Mouse (Mus musculus): ENCODE results near the gene Pafah1b2.

Pafah1b2 gene

DNA sequence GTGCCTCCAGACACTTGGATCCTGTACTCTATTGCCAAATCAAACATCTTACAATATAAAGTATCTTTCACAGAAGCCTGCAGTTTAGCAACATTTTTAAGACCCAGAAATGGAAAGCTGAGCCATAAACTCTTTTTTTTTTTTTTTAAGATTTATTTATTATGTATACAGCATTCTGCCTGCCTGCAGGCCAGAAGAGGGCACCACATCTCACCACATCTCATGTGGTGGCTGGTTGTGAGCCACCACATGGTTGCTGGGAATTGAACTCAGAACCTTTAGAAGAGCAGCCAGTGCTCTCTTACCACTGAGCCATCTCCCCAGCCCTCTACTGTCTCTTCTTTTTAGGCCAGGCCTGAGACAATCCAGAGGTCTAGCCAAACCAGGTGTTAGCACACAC lies 31.2 kb downstream of the Pafah1b2 start:
- DNase-seq (ENCODE audit: low spot score in 2 of 2), result no peak

- no peak for DNase-seq (ENCODE audit: low spot score in 2 of 2)
Observed at GRCm38 (mm10) chr9:45980611-45981010, 31.9 kb downstream of the Pafah1b2 start.

GRCm38 (mm10) chr9:45979778-45980177 lies 32.7 kb downstream of the Pafah1b2 start:
- DNase-seq (ENCODE audit: low spot score in 2 of 2), result no peak

DNA sequence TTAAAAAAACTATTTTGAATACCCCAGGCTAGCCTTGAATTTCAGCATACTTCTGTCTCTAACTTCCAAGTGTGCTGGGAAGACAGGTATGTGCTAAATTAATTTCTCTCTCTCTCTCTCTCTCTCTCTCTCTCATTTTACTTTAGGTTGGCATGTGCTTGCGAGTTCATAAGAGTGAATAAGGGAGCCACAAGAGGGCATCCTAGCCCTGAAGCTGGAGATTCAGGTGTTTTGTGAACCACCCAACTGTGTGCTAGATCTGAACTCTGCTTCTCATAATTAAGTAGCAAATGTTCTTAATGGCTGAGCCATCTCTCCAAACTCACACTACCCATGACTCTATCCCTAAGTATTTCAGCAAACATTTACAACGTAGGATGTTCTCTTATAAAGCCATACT lies 35.6 kb downstream of the Pafah1b2 start:
- no peak for DNase-seq (ENCODE audit: low spot score in 2 of 2)

DNA sequence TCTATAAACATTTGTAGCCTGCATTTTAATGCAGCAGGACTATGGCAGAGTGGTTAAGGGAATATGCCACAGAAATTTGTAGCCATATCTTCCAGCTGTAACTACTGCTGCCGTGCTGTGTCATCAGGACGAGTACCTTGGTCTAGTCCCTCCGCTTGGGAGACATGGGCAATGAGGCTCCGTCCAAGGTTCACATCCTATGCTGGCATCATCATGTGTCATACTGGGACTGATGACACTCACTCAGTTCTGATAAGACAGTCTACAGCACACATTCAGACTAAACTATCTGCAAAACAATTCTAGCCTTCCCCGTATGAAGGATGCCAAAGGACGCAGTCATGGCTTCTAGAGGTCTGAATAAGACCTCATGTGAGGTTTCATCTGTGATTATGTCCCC lies 48.9 kb downstream of the Pafah1b2 start:
- no peak for DNase-seq (ENCODE audit: low spot score in 2 of 2)

DNA sequence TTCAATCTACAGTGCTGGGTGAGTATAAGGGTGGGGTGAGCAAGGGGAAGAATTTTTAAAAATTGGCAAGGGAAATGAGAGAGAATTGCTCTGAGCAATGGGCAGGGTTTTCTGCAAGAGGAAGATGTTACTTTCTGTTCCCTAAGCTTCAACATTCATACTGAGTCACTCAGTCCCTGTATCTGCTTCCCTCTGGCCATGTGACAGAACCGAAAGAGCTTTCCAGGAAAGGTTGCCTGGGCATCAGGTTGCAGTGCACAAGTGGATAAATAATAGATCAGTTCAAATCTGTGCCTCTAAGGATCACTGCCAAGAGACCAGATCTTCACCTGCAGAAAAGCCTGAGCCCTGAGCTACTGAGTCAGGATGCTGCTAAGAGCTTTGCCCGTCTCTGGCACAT lies 50.6 kb downstream of the Pafah1b2 start:
- no peak for DNase-seq (ENCODE audit: low spot score in 2 of 2)

DNA sequence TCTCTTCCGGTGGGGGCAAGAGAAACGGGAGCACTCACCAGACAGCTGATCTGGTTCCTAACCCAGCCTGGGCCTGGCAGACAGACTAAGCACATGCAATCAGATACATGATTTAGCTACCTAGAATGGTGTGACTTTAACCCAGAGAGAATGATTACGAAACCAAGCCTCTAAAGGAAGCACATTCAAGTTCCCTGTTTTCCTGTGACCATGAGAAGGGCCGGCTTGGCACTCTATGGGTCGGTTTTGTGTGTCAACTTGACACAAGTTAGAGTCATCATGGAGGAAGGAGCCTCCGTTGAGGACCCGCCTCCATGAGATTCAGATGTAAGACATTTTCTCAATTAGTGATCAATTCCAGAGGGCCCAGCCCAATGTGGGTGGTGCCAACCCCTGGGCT lies 52.8 kb downstream of the Pafah1b2 start:
- DNase-seq (ENCODE audit: low spot score in 2 of 2), result no peak

- no peak for DNase-seq (ENCODE audit: low spot score in 2 of 2)
Observed at GRCm38 (mm10) chr9:45958851-45959250, 53.6 kb downstream of the Pafah1b2 start.

DNA sequence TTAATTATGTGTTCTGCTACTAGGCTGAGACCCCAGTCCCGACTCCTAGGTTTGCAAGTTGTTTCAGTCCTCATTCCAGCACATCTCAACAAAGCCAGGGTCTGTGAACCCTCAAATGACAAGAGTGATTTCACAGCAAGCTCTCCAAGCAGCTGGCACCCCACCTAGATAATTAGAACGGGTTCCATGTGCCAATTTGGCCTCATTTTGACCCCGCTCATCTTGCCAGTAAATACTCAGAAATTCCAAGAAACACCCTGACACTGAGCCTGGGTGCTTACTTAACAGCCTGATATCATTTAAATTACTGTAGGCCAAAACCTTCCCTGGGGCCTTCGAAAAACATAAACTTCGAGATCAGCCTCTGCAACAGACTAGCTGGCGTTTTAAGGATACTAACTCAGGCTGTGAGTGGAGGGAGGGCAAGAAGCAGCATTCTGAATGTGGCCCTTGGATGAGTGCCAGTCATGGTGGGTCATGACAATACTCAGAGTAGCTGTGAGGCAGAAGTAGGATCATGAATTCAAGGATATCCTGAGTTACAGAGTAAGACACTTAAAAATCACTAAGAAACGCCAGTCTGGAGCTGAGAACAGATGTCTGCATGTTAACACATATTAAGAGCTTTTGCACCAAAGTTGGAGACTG lies 54.3 kb downstream of the Pafah1b2 start:
- DNase-seq (ENCODE audit: low spot score in 2 of 2), result no peak

- DNase-seq (ENCODE audit: low spot score in 2 of 2), result peak; percentile 86 to 91
Observed at GRCm38 (mm10) chr9:45955107-45955963, 57.2 kb downstream of the Pafah1b2 start, which contains the start of gene Sidt2. Gene Sidt2 (minus strand): TSS chr9:45955258.

DNA sequence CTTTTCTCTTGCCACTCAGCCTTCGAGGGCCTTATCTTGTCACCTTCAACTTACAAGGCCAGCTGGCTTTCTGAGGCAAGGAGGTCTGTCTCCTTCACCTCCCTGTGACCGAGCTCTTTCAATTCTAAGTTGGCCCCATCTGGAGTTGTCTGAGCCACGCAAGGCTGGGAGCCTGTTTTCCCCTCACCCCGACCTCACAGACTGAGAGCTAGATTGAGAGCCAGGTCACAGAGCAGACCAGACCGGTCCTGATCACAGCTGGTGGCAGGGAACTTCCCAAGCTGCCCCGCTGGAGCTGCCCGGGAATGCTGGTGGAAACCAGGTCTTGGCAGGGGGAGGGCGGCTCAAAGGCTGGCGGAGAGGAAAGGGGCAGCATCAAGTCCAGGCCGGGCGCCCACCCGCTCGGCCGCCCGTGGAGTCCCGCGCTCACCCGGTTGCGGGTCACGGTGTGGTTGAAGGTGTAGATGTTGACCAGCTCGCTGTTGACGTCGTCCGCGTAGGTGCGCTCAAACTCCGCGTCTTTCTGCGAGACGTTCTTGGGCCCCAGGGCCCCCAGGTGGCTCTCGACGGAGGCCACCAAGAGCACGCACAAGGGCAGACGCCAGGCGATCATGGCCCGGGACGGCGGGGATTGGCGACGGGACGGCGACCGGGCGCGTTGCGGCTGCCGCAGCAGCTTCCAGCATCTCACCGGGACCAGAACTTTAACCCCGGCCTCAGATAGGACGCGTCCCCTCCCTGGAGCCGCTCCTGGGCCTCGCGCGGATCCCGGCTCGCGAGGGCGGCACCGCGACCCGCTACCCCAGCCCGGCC lies 58.0 kb downstream of the Pafah1b2 start:
- peak; percentile 33 to 42 for DNase-seq (ENCODE audit: low spot score in 2 of 2)

DNA sequence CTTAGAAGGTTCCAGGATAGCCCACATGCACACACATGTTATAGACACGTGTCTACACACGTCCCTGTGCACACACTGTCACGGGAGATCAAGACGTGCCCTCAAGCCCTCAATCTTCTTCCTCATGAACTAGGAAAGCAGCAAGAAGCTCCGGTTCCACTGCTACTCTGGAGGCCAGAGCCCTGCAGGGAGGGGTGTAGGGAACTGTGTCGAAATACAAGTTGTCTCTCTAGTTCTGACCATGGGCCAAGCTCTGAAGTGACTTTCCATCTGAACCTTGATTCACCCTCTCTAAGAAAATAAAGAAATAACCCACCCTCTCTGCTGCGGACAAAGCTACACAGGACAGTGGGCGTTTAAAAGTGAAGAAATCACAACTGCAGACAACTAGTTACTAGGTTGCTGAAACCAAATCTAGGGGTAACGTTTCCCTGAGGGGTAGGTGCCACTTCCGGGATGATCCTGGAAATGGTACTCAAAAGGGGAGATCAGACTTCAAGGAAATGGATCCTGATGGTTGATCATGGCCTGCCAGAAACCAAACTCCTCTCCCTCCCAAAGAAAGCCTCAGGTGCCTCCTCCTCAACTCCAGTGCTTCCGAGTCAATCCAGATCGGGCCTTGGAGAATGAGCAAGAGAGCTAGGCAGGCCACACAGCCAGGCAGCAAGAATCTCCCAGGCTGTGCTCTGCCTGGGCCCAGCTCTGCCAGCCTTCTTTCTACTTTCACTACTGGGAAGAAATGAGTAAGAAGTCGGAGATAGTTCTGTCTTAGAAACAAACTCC lies 58.8 kb downstream of the Pafah1b2 start:
- no peak for DNase-seq (ENCODE audit: low spot score in 2 of 2)

- DNase-seq (ENCODE audit: low spot score in 2 of 2), result no peak
Observed at GRCm38 (mm10) chr9:45952890-45953289, 59.6 kb downstream of the Pafah1b2 start.

- no peak for DNase-seq (ENCODE audit: low spot score in 2 of 2)
Observed at GRCm38 (mm10) chr9:45952057-45952456, 60.4 kb downstream of the Pafah1b2 start.

GRCm38 (mm10) chr9:45946872-45947183 lies 65.7 kb downstream of the Pafah1b2 start:
- no peak for DNase-seq (ENCODE audit: low spot score in 2 of 2)

DNA sequence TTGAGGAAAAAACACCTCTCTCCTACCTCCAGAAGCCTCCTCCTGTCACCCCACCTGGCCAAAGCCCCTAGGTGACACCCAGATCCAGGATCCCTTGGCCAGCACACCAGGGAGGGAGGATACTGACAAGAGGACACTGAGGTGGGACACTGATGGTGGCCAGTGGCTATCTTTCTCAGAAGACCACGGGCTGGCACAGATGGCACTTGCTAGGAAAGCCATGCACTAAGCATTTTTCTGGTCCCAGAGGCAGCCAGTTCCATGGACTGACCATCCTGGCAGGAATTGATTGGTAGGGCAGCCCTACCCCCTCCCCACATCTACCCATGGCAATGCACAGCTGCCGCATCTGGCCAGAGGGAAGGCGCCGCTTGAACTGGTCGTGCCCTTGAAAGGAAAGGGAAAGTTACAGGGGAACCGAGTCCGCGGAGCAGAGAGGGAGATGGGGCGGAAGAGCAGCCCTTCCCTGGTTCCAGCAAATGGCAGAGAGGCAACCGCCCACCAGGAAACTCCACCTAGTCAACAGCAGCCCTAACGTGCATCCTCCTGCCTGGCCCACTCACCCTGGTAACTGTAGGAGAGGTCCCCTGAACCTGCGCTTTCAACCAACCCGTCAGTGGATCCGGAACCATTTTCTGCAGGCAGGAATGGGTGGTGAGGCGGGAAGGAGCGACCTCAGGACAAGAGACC lies 66.2 kb downstream of the Pafah1b2 start:
- no peak for DNase-seq (ENCODE audit: low spot score in 2 of 2)

DNA sequence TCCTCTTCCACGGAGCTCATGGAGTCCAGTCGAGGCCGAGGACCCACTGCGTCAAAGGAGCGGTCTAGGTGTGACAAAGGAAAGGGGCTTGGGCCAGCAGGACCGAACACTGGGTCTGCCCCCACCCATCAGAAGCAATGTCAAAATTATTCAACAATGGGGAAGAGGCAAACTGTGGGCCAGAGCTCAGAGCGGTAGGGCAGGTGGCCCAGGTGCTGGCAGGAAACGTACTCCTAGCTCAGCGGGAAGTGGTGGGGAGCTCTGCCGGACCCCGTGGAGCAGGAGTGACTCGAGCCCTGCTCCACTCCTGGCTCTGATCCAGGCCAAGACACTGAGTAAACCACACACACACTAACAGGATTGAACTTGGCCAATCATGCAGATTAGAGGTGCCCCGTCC lies 66.8 kb downstream of the Pafah1b2 start:
- DNase-seq (ENCODE audit: low spot score in 2 of 2), result no peak

GRCm38 (mm10) chr9:45944506-45945400 lies 67.7 kb downstream of the Pafah1b2 start:
- DNase-seq (ENCODE audit: low spot score in 2 of 2), result no peak

GRCm38 (mm10) chr9:45943628-45944505 lies 68.6 kb downstream of the Pafah1b2 start:
- DNase-seq (ENCODE audit: low spot score in 2 of 2), result no peak

All from right cerebral cortex, postnatal 36 days (tissue).